Mouse (Mus musculus) gastrocnemius, postnatal 25 days (tissue): ENCODE data around the gene Gm20388. TPM values are rescaled to one million over a fixed set of nuclear protein-coding genes. Genes with fewer than 3 reads are reported as not detected.

Source experiments
- DNase-seq: peaks from one replicate; pipeline ENCODE4 v3.0.0; 2022
- total RNA-seq, 2 experiments: library from RNA; stranded (reverse); gene quantifications; 1 replicate in 1 of 2; 2 replicates in 1 of 2; pipeline ENCODE4 v1.2.3; 2021

The Gm20388 gene
- total RNA-seq, 2 experiments from 2014 or later: 6.7 TPM; not detected in 1

DNA sequence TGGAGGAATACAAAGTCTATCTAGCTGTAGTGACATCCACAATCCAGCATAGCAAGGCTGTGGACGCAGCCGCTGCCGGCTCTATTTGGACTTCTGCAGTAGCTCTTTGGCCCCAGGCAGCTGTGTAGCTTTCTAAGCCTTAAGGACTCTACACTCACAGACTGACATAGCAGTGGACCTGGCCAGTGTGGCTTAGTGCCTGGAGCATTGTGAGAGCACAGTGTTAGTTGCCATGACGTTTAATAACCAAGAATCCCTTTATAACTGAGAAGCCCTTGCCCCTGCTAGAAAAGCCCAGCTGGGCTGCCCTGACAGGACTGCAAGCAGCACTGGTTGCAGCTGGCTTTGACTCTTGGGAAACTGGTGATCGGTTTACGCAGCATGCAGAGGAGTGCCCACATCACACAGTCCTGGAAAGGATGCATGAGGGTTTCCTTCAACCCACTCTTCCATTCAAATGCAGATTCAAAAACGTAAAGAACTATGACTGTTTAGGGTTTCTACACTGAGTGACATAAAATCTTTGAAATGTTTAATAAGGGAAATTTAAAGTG lies 214.3 kb downstream of the Gm20388 start:
- no peak for DNase-seq

- no peak for DNase-seq
These were observed 215.9 kb downstream of the Gm20388 start for GRCm38 (mm10) chr8:120126357-120127161.

- no peak for DNase-seq
These were observed 218.9 kb downstream of the Gm20388 start for GRCm38 (mm10) chr8:120129547-120129946.

GRCm38 (mm10) chr8:120131158-120131557 lies 220.5 kb downstream of the Gm20388 start:
- DNase-seq: no peak

DNA sequence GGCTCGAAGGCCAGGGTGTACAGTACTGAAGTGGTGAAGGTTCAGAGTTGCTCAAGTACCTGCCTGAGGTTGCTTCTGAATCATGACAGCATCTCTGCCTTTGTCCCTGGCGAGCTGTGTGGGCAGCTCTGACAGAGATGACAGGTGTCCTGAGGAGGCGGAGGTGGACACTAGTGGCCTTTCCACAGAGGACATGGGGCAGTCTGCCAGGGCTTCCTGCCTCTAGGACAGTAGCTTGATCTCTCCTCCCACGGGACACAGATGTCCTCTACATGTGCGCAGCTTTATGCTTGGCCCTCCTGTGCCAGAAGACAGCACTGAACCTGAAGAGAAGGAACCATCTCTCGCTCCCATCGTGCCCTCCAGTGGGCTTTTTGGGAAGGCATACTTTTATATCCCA lies 222.5 kb downstream of the Gm20388 start:
- no peak for DNase-seq

GRCm38 (mm10) chr8:120135687-120136086 lies 225.0 kb downstream of the Gm20388 start:
- DNase-seq: no peak

DNA sequence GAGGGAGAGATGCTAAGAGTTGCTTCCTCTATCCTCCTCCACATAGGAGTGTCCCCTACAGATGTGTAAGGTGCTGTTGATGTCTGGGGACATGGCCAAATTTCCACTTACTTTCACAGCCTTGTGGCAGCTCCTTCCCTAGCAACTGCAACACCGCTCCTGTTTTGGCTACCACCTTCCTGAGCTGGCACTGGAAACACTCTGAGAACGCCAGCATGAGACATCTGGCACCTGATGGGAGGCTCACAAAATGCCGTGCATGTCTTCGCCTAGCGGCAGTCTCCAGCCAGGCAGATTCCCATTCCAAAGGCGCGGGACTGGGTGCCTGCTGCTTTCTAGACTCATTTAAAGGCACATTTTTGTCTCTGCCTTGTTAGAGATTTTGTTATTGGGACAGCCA lies 226.0 kb downstream of the Gm20388 start:
- DNase-seq: peak; percentile 61

GRCm38 (mm10) chr8:120138958-120139357 lies 228.3 kb downstream of the Gm20388 start:
- DNase-seq: no peak

GRCm38 (mm10) chr8:120140769-120141168 lies 230.1 kb downstream of the Gm20388 start:
- DNase-seq: no peak

- DNase-seq: no peak
These were observed 233.4 kb downstream of the Gm20388 start for GRCm38 (mm10) chr8:120143911-120144651.

- no peak for DNase-seq
These were observed 234.1 kb downstream of the Gm20388 start for GRCm38 (mm10) chr8:120144652-120145301.

GRCm38 (mm10) chr8:120146051-120146450 lies 235.4 kb downstream of the Gm20388 start:
- DNase-seq: no peak

DNA sequence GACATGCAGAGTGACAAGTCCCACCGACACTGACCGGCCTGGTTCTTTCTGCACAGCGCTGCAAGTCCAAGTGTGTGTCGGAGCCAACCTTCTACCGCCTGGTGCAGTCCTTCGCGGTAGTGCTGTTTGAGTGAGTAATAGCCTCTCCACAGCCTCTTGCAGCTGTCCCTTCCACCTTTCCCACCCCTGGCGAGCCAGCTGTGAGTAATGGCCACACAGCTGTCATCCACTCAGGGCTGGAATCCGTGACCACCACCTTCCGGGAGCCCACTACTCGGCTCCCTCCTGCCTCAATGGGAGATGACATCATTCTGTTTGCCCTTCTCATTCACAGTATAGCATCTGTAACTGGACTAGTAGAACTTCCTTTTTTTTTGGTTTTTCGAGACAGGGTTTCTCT lies 239.4 kb downstream of the Gm20388 start:
- no peak for DNase-seq

DNA sequence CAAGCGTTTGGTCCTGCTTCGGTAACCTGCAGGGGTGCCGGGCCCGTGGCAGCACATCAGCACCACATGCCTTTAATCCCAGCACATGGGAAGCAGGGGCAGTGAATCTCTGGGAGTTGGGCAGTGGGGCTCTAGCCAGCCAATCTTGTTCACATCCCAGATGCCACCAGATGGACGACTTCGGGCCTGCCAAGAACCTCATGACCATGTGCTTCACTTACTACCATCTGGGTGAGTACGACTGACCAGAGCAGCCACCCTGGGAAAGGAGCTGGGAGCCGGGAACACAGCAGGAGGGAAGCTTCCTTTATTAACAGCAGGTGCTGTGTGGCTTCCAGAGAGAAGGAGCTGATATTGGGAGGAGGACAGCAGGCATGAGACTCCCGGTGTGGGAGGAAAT lies 240.5 kb downstream of the Gm20388 start:
- no peak for DNase-seq

DNA sequence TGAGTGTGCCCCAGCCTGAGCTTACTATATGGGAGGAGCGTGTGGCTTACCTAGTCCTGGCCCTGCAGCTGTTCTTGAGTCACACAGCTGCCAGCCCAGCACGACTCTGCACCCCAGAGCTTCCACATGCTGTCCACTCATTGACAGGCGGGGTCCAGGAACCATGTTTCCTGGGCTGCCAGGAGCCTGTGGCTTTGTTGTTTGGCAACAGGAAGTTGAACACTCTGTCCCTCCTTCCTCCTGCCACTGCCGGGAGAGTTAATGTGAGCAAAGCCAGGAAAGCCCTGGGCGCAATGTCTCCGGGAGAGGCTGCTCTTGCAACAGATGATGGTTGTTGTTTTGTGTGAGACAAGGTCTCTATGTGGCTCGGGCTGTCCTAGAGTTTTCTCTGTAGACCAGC lies 242.0 kb downstream of the Gm20388 start:
- DNase-seq: no peak

DNA sequence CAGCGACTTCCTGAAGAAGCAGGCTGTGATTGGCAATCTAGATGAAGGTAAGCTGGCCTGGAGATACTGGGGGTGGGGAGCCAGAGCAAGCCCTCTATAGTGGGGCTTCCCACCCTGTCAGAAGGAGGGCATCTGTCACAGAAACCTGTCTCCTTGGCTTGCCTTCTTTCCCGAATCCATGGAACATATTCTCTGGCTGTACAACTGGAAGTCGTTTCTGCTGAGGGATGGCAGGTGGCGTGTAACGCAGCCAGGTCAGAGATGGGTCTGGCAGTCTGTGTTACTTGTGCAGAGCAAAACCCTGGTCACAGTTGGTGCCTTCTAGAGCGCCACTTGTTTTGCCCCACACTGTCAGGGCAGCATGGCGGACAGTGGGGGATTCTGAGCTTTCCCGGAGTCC lies 249.7 kb downstream of the Gm20388 start:
- no peak for DNase-seq

DNA sequence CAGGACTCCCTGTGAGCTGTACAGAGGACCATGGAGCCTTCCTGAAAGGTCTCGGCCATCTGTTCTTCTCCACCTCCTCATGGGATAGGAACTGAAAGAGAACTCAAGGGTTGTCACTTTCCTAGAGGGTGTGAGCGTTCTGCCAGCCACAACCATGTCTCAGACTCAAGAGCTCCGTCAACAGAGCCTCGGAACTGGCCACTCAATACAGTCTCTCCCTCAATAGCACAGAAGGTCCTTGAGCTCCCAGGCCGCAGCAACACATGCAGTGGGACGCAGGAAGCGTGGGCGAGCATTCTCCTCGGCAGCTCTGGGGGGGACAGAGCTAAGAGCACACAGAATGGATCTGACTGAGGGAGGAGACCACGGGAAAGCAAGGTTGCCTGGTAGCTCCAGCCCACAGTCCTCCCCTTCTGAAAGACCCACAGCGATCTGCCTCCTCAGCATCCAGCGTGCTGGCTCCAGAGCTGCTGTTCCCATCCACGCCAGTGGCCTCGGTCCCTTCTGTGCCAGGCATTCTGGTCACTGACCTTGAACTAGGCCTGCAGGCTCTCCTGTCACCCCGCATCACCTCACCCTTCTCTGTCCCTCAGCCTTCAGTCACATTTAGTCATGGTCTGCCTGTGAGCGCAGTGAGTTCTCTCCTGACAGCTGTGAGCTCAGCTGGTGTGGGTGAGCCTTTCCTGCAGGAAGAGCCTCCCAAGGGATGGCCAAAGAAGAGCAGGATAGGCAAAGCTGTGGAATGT lies 251.2 kb downstream of the Gm20388 start:
- no peak for DNase-seq

- no peak for DNase-seq
These were observed 251.7 kb downstream of the Gm20388 start for GRCm38 (mm10) chr8:120162404-120162752.

DNA sequence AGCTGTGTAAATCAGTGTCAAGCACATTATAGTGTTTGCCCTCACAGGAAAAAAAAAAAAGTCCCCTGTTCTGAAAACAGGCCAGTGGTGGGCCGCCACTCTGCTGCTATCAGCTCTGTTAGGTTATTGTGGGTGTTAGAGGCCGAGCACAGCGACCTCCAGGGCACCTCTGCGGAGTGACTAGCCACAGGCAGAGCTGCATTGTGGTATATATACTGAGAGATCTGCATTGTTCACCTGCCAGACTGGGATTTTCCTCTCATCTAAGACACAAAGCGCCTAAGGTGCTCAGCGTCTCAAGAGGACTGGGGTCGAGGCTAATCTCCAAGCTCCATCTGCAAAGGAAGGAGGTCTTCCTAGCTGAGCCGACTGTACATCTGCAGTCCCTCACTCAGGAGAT lies 252.7 kb downstream of the Gm20388 start:
- DNase-seq: no peak

DNA sequence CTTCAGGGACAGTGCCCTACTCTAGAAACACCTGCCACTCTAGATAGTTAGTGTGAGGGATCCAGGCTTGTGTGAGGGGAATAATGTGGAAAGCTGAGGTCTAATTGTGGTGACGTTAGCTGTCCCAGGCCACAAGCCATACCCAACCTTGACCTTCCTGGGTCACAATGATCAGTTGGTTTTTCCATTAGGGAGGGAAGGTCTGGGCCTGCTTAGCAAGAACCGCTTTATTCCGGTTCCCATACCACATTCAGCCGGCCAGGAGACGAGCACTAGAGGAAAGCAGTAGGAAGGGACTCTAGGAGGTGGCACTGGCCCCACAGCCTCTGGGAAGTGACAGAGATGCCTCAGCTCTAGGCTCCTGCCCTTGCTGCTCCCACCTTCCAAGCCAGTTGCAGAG lies 253.4 kb downstream of the Gm20388 start:
- DNase-seq: no peak

DNA sequence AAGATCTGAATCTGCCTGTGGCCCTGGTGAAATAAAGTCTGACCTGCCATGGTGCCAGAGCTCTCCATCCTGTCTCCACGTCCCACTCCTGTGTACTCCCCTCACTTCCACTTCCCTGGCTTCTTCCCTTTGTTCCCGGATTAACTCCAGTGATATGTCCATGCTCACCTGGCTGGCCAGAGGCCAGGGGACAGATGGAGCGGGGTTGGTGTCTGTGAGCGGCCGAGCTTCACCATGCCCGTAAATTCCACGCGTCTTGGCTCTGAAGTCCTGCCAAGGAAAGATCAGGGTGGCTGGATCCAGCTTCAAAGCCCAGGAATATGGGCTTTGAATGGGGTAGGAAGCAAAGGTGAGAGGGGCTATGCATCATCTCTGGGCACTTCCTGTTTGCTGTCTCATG lies 256.5 kb downstream of the Gm20388 start:
- DNase-seq: no peak

DNA sequence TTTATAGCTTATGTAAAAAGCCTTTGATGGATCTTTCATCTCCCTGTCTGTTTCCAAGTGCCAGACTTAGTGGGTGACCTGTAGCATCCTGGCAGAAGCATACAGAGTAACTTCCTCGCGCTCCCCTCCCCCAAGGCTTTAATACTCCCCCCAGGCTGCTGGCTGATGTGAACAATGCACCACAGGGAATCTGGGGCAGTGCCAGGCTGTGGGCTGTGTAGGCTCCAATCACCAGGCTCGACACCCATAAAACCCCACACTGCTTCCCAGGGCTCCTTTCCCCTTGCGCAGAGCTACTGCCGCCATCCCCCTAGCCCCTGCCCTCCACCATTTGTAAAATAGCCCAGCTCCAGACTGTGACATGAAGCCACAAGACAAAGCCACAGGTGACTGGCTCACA lies 257.2 kb downstream of the Gm20388 start:
- DNase-seq: no peak
